Mouse (Mus musculus) right cerebral cortex, postnatal 36 days (tissue): ENCODE measurements at regions not wholly inside any gene's neighbourhood (a gene's known extent, or its start where the extent isn't known, plus 50 kb on each side); places are given as distances from the start of the nearest gene placed in this dataset.
A peak's percentile ranks its signal among the peaks of the same experiment; 100 is the strongest.
"Not testable (repeated sequence)": the region's sequence is repeated elsewhere in the genome, so short reads cannot be mapped to it uniquely, and the experiment has no call there.

ENCODE experiments used
- DNase-seq, 2 experiments: peaks; one replicate each; pipeline ENCODE4 v3.0.0; 2022; ENCODE audit warnings: low spot score in 2 of 2, mixed read lengths in 1 of 2

- peak; percentile 34 to 52 for DNase-seq
Observed at GRCm38 (mm10) chr10:86636953-86637376, 68.3 kb downstream of the Hsp90b1 start.

- DNase-seq = not testable (repeated sequence)
Observed at GRCm38 (mm10) chr10:86636515-86636914, 68.8 kb downstream of the Hsp90b1 start.

- not testable (repeated sequence) for DNase-seq
Observed at GRCm38 (mm10) chr10:86626734-86627133, 78.6 kb downstream of the Hsp90b1 start.

GRCm38 (mm10) chr10:86617958-86618664 lies 87.2 kb downstream of the Hsp90b1 start:
- DNase-seq = not testable (repeated sequence)

- not testable (repeated sequence) for DNase-seq
Observed at GRCm38 (mm10) chr10:86612341-86612740, 93.0 kb downstream of the Hsp90b1 start.

- DNase-seq = not testable (repeated sequence)
Observed at GRCm38 (mm10) chr10:86610027-86610426, 95.3 kb downstream of the Hsp90b1 start.

- not testable (repeated sequence) for DNase-seq
Observed at GRCm38 (mm10) chr10:86600843-86601242, 102.1 kb upstream of the Syn3 start.

GRCm38 (mm10) chr10:86599991-86600390 lies 101.3 kb upstream of the Syn3 start:
- not testable (repeated sequence) for DNase-seq

GRCm38 (mm10) chr10:86590211-86590610 lies 91.5 kb upstream of the Syn3 start:
- DNase-seq = not testable (repeated sequence)

- not testable (repeated sequence) for DNase-seq
Observed at GRCm38 (mm10) chr10:86566875-86567274, 68.2 kb upstream of the Syn3 start.

GRCm38 (mm10) chr10:86555843-86556242 lies 57.1 kb upstream of the Syn3 start:
- no peak for DNase-seq
